Comparison of ENCODE assay signal across 10 mouse cellular contexts in the genomic region with DNA sequence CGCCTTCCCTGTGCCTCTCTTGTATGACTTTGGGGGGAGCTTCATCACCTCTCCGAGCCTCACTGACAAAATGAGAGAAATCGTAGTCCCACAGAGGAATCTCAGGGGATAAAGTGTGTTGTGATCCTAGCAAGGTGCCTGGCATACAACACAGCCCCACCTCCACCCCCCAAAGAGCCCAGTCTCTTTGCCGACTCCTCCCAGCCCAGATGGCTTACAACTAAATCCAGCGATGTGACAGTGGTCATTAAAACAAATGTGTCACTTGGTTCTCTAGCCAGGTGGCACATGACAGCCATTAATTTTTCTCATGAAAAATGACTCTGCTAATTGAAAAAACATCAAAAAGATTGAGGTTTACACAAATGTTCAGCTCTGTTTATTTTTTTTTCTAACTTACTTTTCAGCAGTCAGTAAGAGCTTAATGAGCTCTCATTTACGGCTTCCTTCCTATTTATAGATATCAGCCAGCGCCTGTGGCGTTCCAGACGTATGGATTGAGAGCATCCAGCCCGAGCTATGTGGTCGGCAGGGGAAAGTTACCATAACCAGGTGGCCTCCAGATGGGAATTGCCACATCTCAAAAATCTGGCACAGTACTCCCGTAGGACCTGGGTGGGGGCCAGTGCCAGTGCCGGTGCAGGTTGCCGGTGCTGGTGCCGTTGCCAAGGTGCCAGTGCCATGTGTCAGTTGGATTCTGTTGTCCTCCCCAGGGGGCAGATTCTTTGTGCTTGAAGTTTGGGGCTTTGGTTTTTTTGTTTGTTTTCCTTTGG.
DNase-seq lines count a peak whose midpoint lies in the region; ATAC-seq and TF ChIP-seq lines count a peak whose summit lies in the region.
"Had no signal": no experiment of that assay in that cellular context is flagged by ENCODE, and none has a peak within 500 bp of the region (broad histone marks: within the 10 kb centered on the region; RNA-seq: fewer than 3 reads in every experiment).

No protein-coding gene starts in this region.

- no peak overlapping the region for H3K4me2 ChIP-seq in lung, embryonic 14.5 days
- no peak overlapping the region for H3K4me2 ChIP-seq in embryonic facial prominence, embryonic 11.5 days (ENCODE audit: low read depth, low read length)
- H3K4me2 ChIP-seq: liver, embryonic 11.5 days had no signal

- H3K27ac ChIP-seq in lung, embryonic 14.5 days (ENCODE audit: low read depth) = no peak overlapping the region
- H3K27ac ChIP-seq in embryonic facial prominence, embryonic 11.5 days (replicated peaks; ENCODE audit: low read depth, low read length) = no peak overlapping the region

- no peaks in the 10 kb centered on the region for H3K36me3 ChIP-seq in lung, embryonic 14.5 days (ENCODE audit: insufficient read depth)
- H3K36me3 ChIP-seq in embryonic facial prominence, embryonic 11.5 days (replicated peaks; ENCODE audit: control insufficient read depth, insufficient read depth, low read depth, low read length) = no peaks in the 10 kb centered on the region

- TF ChIP-seq CTCF in lung, embryonic 14.5 days (IDR thresholded peaks at IDR 0.05; ENCODE audit: low read depth) = no peak

- peak; percentile 10 for DNase-seq in embryo, embryonic 10 days (ENCODE audit: low spot score)
- no peak for DNase-seq in embryo, embryonic 9.5 days (ENCODE audit: extremely low spot score)
- DNase-seq in lung, embryonic 14.5 days = peak; percentile 24
- no peak for DNase-seq in lung, adult 18-20 months
- DNase-seq in embryonic facial prominence, embryonic 11.5 days (ENCODE audit: low spot score) = peak; percentile 49
- DNase-seq in mesoderm, embryonic 11.5 days (ENCODE audit: low read depth, low spot score) = peak; percentile 63
- no peak for DNase-seq in gastrocnemius, adult 8-10 months (ENCODE audit: low spot score in 2 of 2)
- no peak for DNase-seq in lung, postnatal 14 days
- DNase-seq: adrenal gland, postnatal 36 days had no signal

- no peaks in the 10 kb centered on the region for H3K4me1 ChIP-seq in lung, embryonic 14.5 days (ENCODE audit: insufficient read depth)
- no peaks in the 10 kb centered on the region for H3K4me1 ChIP-seq in embryonic facial prominence, embryonic 11.5 days (ENCODE audit: control insufficient read depth, insufficient read depth, low read length)

- no peaks in the 10 kb centered on the region for H3K27me3 ChIP-seq in lung, embryonic 14.5 days (ENCODE audit: insufficient read depth, low read length)
- no peaks in the 10 kb centered on the region for H3K27me3 ChIP-seq in embryonic facial prominence, embryonic 11.5 days (ENCODE audit: control insufficient read depth, insufficient read depth, low read length)

- WGBS in lung, embryonic 14.5 days = 27% methylated on average over 15 of the region's 15 CpGs
- WGBS in embryonic facial prominence, embryonic 11.5 days = 42% methylated on average over 15 of the region's 15 CpGs

- no peak overlapping the region for H3K9ac ChIP-seq in lung, embryonic 14.5 days
- no peak overlapping the region for H3K9ac ChIP-seq in embryonic facial prominence, embryonic 11.5 days (replicated peaks; ENCODE audit: low read length)

- no peak for ATAC-seq in lung, embryonic 14.5 days (ENCODE audit: insufficient read depth)
- no peak for ATAC-seq in embryonic facial prominence, embryonic 11.5 days (replicated peaks; ENCODE audit: insufficient number of reproducible peaks, low FRiP score, low TSS enrichment, low read depth)

- H3K9me3 ChIP-seq in lung, embryonic 14.5 days (ENCODE audit: low read depth, low read length) = no peaks in the 10 kb centered on the region
- H3K9me3 ChIP-seq in embryonic facial prominence, embryonic 11.5 days (replicated peaks; ENCODE audit: control insufficient read depth, low read length) = no peaks in the 10 kb centered on the region

- no peak overlapping the region for H3K4me3 ChIP-seq in lung, embryonic 14.5 days (ENCODE audit: low read depth, low read length)
- H3K4me3 ChIP-seq in embryonic facial prominence, embryonic 11.5 days (ENCODE audit: low read depth, low read length) = no peak overlapping the region

Comparison
In these comparisons a context has a peak if more than half of its experiments do, and no peak if none do; other contexts are left out.
1. DNase-seq: peak in embryo, embryonic 10 days (single experiment), lung, embryonic 14.5 days (single experiment), embryonic facial prominence, embryonic 11.5 days (single experiment) and mesoderm, embryonic 11.5 days (single experiment); none in embryo, embryonic 9.5 days (single experiment), lung, adult 18-20 months (0 of 2), gastrocnemius, adult 8-10 months (0 of 2) and lung, postnatal 14 days (single experiment).